Mouse (Mus musculus) liver, embryonic 13.5 days (tissue): ENCODE results near the gene Polr3f. TPM values are rescaled to one million over a fixed set of nuclear protein-coding genes. Genes with fewer than 3 reads are reported as not detected.

Experiments used
- ATAC-seq: fragments of 200-750 bp; cut with Nextera tagmentation; 2 replicates; pipeline ENCODE4 v1.8.0; 2017; ENCODE audit warnings: low read depth, mild to moderate bottlenecking, moderate number of reproducible peaks, moderate library complexity
- DNase-seq: peaks from one replicate; pipeline ENCODE4 v3.0.0; 2022
- H3K27ac ChIP-seq: fragments of 300-500 bp; sonication (generic); 2 replicates; pipeline ENCODE4 v1.5.1; 2015; ENCODE audit warnings: moderate library complexity, mild to moderate bottlenecking, inconsistent platforms
- H3K27me3 ChIP-seq: fragments of 300-500 bp; sonication (generic); 2 replicates; pipeline ENCODE4 v1.6.1; 2015; ENCODE audit warnings: mild to moderate bottlenecking, inconsistent platforms
- H3K36me3 ChIP-seq: fragments of 300-500 bp; sonication (generic); 2 replicates; pipeline ENCODE4 v1.6.1; 2015; ENCODE audit warnings: mild to moderate bottlenecking, inconsistent platforms
- H3K4me1 ChIP-seq: fragments of 300-500 bp; sonication (generic); replicated peaks from 2 replicates; pipeline ENCODE4 v1.6.1; 2015; ENCODE audit warnings: inconsistent platforms
- H3K4me2 ChIP-seq: fragments of 300-500 bp; sonication (generic); 2 replicates; pipeline ENCODE4 v1.6.1; 2015; ENCODE audit warnings: inconsistent platforms, mild to moderate bottlenecking, moderate library complexity
- H3K4me3 ChIP-seq: fragments of 300-500 bp; sonication (generic); replicated peaks from 2 replicates; pipeline ENCODE4 v1.5.1; 2015; ENCODE audit warnings: mild to moderate bottlenecking, inconsistent platforms
- H3K9ac ChIP-seq: fragments of 300-500 bp; sonication (generic); 2 replicates; pipeline ENCODE4 v1.6.1; 2015; ENCODE audit warnings: mild to moderate bottlenecking, inconsistent platforms
- H3K9me3 ChIP-seq: fragments of 300-500 bp; sonication (generic); replicated peaks from 2 replicates; pipeline ENCODE4 v1.6.1; 2016; ENCODE audit warnings: inconsistent platforms
- WGBS: fragments of 180-500 bp; shearing (Covaris S2); methylation state at CpG from one replicate; pipeline ENCODE4 v1.1.7; 2015; ENCODE audit not compliant: insufficient replicate concordance; 5-methylcytosine and 5-hydroxymethylcytosine counted together
- polyA plus RNA-seq: library from polyadenylated mRNA; unstranded; fragments of >200 nt; fragmentation: Nextera tagmentation; extraction: Ambion mirVana; gene quantifications from 2 replicates; pipeline ENCODE4 v1.2.1, GENCODE M21; 2015

Polr3f gene
- 9.9 and 13.3 TPM in 2 replicates for polyA plus RNA-seq

DNA sequence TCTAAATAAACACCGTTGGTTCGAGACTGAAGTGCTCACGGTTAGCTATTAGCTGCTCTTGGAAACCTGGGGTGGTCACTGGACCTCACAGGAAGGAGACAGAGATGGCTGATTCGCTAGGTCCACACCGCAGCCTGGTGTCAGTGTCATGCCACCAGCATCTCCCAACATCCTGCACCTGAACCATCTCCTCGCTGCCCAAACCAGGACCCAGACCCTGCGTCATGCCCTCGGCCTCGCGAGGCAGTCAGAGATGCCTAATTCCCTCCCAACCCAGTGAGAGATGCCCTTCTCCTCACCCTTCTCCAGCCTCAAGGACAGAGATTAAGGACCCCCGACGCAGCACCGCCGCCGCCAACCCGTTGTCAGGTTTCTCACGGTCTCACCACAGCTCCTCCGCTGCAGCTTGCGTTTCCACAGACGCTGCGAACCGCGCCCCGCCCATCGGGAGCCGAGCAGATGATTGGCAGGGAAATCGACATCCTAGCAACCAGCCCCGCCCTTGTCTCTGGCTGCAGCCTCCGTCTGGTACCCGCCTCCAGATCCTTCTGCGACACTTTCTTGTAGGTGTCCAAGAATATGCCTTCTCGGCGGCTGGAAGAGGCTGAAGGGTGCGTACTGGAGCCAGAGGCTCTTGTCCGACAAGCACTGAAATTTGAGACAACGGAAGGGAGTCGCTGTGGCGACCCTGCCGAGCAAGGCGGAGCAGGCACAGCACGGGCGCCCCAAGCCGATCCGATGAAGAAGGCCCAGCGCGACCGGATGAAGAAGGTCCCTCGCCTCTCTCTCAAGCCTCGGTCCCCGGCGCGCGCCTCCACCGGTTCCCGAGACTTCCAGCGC, at the start of gene Polr3f, which contains the start of gene Dzank1:
Gene Polr3f (plus strand): TSS at position 738 of the 840 bp plus-strand sequence.
Gene Dzank1 (minus strand): TSS at position 434 of the 840 bp plus-strand sequence.
- Histone ChIP-seq H3K4me1 (peaks cover 23% of the 10 kb centered on the region), H3K4me3 (peak within 1 kb of the TSS; percentile 91), H3K36me3 (peaks cover 13% of the 10 kb centered on the region), H3K27me3 (peaks cover 24% of the 10 kb centered on the region), H3K4me2 (peak within 1 kb of the TSS; percentile 88), H3K9ac (peak within 1 kb of the TSS; percentile 86), H3K27ac (peak within 1 kb of the TSS; percentile 58), H3K9me3 (no peaks in the 10 kb centered on the region)
- DNase-seq: peak; percentile 96
- ATAC-seq: peak; percentile 99
- WGBS: 1% methylated on average over 56 of the region's 56 CpGs

DNA sequence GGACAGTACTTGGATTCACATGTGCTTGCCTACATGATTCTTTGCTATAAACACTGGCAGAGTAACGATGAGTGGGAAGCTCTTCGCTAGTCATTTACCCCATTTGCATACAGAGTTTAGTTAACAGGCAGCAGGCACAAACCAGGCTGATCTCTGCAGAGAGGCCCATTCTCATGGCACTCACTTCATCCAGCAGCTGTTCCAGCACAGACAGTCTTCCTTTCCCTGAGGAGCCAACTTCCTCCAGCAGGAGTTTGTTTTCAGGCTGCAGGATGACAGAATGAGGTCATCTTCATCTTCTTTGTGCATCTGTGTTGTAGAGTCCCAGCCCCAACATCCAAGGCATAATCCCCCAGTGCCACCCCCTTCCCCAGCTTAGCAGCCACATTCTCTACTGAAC, 48.1 kb upstream of the Polr3f start:
- Histone ChIP-seq H3K9me3 (0 out of 2 replicates have a peak, but pooled peaks cover 3% of the 10 kb centered on the region), H3K9ac (no peak overlapping the region), H3K4me2 (no peak overlapping the region), H3K27ac (no peak overlapping the region), H3K4me1 (no peaks in the 10 kb centered on the region), H3K27me3 (no peaks in the 10 kb centered on the region), H3K4me3 (no peak overlapping the region), H3K36me3 (no peaks in the 10 kb centered on the region)
- ATAC-seq (no peak), DNase-seq (no peak)
- 58% methylated on average over 2 of the region's 2 CpGs for WGBS

DNA sequence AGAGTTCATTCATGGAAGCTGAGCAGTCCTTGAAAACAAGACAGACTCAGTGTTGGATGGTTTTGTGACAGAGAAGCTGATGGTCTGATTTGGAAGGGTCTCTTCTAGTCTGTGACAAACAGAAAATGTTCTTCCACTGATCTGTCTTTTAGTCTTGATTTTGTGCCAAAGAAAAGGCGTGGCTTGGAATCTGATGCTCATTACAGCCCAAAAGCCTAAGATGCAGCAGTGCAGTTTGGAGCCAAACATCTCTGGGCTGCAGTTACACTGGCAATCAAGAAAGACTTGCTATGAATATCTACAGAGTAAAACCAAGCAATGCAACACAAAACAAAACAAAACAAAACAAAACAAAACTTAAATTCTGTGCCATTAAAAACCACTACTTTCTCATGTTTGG, 43.4 kb upstream of the Polr3f start:
- H3K4me3 ChIP-seq: no peak overlapping the region
- WGBS: 47% methylated on average over 1 of the region's 1 CpGs
- H3K36me3 ChIP-seq: no peaks in the 10 kb centered on the region
- H3K9ac ChIP-seq: no peak overlapping the region
- ATAC-seq: no peak
- no peak overlapping the region for H3K4me2 ChIP-seq
- no peak overlapping the region for H3K27ac ChIP-seq
- no peak for DNase-seq
- 0 out of 2 replicates have a peak, but pooled peaks cover 3% of the 10 kb centered on the region for H3K9me3 ChIP-seq
- H3K4me1 ChIP-seq: no peaks in the 10 kb centered on the region
- H3K27me3 ChIP-seq: no peaks in the 10 kb centered on the region

DNA sequence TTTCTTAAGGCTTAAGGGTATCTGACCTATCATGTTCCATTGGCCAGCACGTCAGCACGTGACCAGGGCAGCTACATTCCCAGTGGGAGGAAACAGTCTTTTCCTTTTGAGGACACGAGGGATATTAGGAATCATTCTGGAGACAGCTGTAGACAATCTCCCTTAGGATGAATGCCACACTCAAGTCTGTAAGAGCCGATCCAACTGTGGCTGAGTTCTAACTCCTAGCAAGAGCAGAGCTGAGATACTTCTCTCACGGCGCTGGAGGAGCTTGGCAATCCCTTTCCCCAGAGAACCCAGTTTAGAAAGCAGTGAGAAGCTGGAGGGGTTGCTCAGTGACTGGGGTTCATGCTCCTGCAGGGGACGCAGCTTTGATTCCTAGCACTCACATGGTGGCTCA, 42.1 kb upstream of the Polr3f start:
- Histone ChIP-seq H3K27ac (no peak overlapping the region), H3K36me3 (no peaks in the 10 kb centered on the region), H3K4me2 (no peak overlapping the region), H3K9ac (no peak overlapping the region), H3K9me3 (0 out of 2 replicates have a peak, but pooled peaks cover 3% of the 10 kb centered on the region), H3K27me3 (no peaks in the 10 kb centered on the region), H3K4me1 (no peaks in the 10 kb centered on the region), H3K4me3 (no peak overlapping the region)
- DNase-seq: no peak
- ATAC-seq: no peak
- WGBS: 62% methylated on average over 7 of the region's 7 CpGs

DNA sequence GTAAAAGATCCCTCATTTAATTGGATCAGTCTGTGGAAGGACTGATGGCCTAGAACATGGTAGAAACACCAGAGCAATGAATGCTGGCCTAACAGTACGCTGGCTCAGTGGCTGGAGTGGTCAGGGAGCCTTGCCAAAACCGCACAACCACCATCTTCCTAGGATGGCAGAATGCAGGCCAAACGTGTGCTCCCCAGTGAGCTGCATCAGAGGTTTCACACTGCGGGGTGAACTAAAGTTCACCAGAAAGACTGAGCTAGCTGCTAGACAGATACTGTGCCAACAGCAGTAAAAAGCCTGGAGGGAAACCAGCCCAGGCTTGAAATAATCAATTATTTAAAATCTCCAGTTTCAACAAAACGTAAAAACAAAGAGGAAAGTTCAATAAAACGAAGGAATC, 40.0 kb upstream of the Polr3f start:
- WGBS: 69% methylated on average over 6 of the region's 6 CpGs
- Histone ChIP-seq H3K9me3 (peaks cover 7% of the 10 kb centered on the region), H3K27me3 (no peaks in the 10 kb centered on the region), H3K9ac (no peak overlapping the region), H3K4me2 (no peak overlapping the region), H3K27ac (no peak overlapping the region), H3K4me1 (no peaks in the 10 kb centered on the region), H3K36me3 (no peaks in the 10 kb centered on the region), H3K4me3 (no peak overlapping the region)
- ATAC-seq (no peak), DNase-seq (no peak)

DNA sequence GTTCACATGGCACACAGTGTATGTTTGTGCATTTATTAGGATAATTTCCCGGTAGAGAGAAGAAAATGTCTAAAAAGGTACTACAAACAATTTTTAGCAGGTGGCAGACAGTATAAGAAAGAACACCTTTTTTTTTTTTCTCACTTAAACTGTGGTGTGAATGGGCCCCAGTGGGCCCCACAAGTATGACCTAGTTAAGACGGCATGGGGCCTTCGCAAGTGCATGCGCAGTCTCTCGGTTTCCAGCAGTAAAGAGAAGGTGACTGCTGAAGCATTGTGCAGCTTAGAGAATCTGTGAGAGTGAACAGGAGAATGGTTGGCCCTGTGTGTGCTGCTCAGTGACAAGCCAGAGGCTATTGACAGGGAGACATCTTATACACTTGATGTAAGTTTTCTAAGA, 38.2 kb upstream of the Polr3f start:
- no peak overlapping the region for H3K4me3 ChIP-seq
- H3K36me3 ChIP-seq: no peaks in the 10 kb centered on the region
- WGBS: 79% methylated on average over 5 of the region's 5 CpGs
- no peak overlapping the region for H3K4me2 ChIP-seq
- H3K9ac ChIP-seq: no peak overlapping the region
- ATAC-seq (no peak), DNase-seq (no peak)
- H3K27me3 ChIP-seq: no peaks in the 10 kb centered on the region
- H3K9me3 ChIP-seq: peaks cover 7% of the 10 kb centered on the region
- no peak overlapping the region for H3K27ac ChIP-seq
- no peaks in the 10 kb centered on the region for H3K4me1 ChIP-seq

DNA sequence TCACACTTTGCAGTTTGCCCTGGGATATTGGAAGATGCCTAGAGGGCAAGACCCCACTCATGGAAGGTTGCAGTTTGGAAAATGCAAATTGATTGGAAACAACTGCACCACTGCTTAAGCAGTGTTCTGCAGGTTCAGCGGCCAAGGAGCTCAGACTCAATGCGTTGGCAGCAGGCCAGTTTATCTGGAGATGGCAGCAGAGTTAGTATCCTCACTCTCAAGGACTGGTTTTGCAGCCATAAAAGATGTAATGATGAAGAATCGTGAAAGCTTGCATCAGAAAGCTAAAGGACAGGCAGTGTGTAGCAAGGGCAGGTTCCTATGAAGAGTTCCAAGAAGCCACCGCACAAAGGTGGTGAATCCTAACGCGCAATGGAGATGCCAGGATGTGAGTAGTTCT, 25.4 kb upstream of the Polr3f start:
- no peak for ATAC-seq
- Histone ChIP-seq H3K27me3 (peaks cover 3% of the 10 kb centered on the region; the same call in 1 of the 2 replicates), H3K27ac (no peak overlapping the region), H3K36me3 (no peaks in the 10 kb centered on the region), H3K4me2 (no peak overlapping the region), H3K4me3 (no peak overlapping the region), H3K4me1 (no peaks in the 10 kb centered on the region), H3K9ac (no peak overlapping the region), H3K9me3 (no peaks in the 10 kb centered on the region)
- 80% methylated on average over 6 of the region's 6 CpGs for WGBS
- no peak for DNase-seq

DNA sequence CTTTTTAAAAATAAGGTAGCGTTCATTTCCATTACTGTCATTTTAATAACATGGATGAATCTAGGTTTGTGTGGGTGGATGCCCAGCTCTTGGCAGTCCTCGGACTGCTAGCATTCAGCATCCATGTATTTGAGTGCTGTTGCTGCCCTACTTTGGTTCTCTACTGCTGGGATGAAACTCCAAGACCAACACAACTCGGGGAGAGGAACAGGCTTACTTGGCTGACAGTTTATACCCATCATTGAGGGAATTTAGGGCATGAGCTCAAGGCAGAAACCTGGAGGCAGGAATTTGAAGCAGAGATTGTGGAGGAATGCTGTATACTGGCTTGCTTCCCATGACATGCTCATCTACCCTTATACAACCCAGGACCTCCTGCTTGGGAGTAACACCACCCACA, 12.9 kb upstream of the Polr3f start:
- 48% methylated on average over 3 of the region's 3 CpGs for WGBS

DNA sequence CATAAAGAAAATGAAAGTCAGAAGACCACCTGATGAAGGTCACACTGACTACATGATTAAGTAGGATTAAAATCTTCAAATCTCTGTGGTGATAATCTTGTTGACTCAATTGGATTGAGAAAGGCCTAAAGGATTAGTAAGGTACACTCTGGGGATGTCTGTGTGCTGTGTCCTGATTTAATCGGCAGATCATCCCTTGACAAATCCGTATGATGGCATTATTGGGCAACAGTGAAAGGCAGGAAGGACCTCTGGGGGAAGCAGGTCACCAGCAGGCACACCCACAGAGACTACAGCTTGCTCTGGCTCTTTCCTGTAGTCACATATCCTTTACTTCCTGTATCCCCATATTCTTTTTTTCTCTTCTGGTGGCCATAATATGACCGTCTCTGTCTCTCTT, 7.7 kb upstream of the Polr3f start:
- no peak overlapping the region for H3K4me2 ChIP-seq
- H3K9me3 ChIP-seq: no peaks in the 10 kb centered on the region
- no peak overlapping the region for H3K9ac ChIP-seq
- 62% methylated on average over 3 of the region's 3 CpGs for WGBS
- DNase-seq: no peak
- H3K27ac ChIP-seq: no peak overlapping the region
- no peaks in the 10 kb centered on the region for H3K36me3 ChIP-seq
- peaks cover 3% of the 10 kb centered on the region for H3K27me3 ChIP-seq
- no peak overlapping the region for H3K4me3 ChIP-seq
- ATAC-seq: no peak
- no peaks in the 10 kb centered on the region for H3K4me1 ChIP-seq

More for the DNA sequence above, 12.9 kb upstream of the Polr3f start:
- Histone ChIP-seq H3K27me3 (no peaks in the 10 kb centered on the region), H3K4me1 (no peaks in the 10 kb centered on the region), H3K27ac (no peak overlapping the region), H3K9me3 (no peaks in the 10 kb centered on the region), H3K9ac (no peak overlapping the region), H3K4me3 (no peak overlapping the region), H3K4me2 (no peak overlapping the region), H3K36me3 (no peaks in the 10 kb centered on the region)
- no peak for DNase-seq
- no peak for ATAC-seq

DNA sequence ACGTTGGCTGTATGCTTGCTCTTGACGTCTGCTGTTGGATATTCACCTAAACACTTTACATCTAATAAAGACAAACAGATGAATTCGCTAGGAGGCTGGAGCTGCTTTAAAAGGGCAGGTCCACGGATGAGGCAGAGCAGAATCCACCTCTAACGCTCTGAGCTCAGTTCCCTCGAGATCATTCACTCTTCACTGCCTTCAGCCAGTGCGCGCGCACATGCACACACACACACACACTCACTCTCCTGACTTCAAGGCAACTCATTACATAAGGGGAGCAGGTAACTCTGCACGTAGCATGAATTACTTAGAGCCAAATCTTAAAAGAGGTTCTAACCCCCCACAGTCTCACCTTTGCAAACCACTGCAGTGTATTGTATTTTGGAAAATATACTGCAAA, 1.7 kb upstream of the Polr3f start:
- Histone ChIP-seq H3K4me1 (peaks cover 23% of the 10 kb centered on the region), H3K9ac (no peak overlapping the region), H3K9me3 (no peaks in the 10 kb centered on the region), H3K27me3 (peaks cover 24% of the 10 kb centered on the region), H3K4me2 (no peak overlapping the region), H3K4me3 (no peak overlapping the region), H3K36me3 (peaks cover 7% of the 10 kb centered on the region), H3K27ac (no peak overlapping the region)
- ATAC-seq (no peak), DNase-seq (no peak)
- 50% methylated on average over 10 of the region's 10 CpGs for WGBS

DNA sequence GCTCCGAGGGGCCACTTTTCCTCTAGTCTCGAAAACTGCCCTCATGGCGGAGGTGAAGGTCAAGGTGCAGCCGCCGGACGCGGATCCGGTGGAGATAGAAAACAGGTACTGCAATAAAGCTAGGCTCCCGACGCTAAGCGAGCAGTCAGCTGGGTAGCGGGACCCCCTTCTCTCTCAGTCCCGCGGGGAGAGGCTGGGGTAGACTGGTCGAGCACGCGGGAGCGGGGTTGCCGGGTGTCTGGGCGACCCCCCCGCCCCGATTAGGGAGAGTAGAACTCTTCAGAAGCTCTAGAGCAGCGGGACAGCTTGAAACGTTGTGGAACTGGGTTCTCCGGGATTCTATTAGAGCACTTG, 280 bp downstream of the Polr3f start:
- H3K9me3 ChIP-seq: no peaks in the 10 kb centered on the region
- peak overlapping the region; percentile 58 for H3K27ac ChIP-seq
- DNase-seq: no peak
- H3K4me1 ChIP-seq: peaks cover 23% of the 10 kb centered on the region
- H3K27me3 ChIP-seq: peaks cover 24% of the 10 kb centered on the region
- H3K9ac ChIP-seq: peak overlapping the region; percentile 86
- peak overlapping the region; percentile 91 for H3K4me3 ChIP-seq
- WGBS: under 1% methylated on average over 25 of the region's 25 CpGs
- peak overlapping the region; percentile 88 for H3K4me2 ChIP-seq
- peaks cover 17% of the 10 kb centered on the region for H3K36me3 ChIP-seq
- ATAC-seq: peak; percentile 37

DNA sequence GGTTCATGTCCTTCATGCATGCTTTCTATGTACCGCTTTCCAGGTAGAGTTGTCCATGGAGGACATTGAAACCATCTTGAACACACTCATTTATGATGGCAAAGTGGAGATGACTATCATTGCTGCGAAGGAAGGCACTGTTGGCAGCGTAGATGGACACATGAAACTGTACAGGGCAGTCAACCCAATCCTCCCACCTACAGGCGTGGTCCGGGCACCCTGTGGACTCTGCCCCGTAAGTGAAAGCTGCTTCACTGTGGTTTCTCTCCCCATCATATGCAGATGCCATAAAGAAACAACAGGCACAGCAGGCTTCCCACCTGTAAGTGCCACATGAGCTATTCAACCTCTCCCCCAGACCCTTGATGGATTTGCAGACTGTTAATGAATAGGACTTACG, 9.6 kb downstream of the Polr3f start:
- DNase-seq (no peak), ATAC-seq (no peak)
- WGBS: 85% methylated on average over 7 of the region's 7 CpGs
- no peak overlapping the region for H3K9ac ChIP-seq
- H3K9me3 ChIP-seq: no peaks in the 10 kb centered on the region
- H3K4me1 ChIP-seq: no peaks in the 10 kb centered on the region
- no peak overlapping the region for H3K4me3 ChIP-seq
- H3K4me2 ChIP-seq: no peak overlapping the region
- H3K27me3 ChIP-seq: no peaks in the 10 kb centered on the region
- H3K27ac ChIP-seq: no peak overlapping the region
- H3K36me3 ChIP-seq: peaks cover 76% of the 10 kb centered on the region
